Mouse (Mus musculus) myocyte (in vitro differentiated cells): ENCODE measurements around the gene Mrpl54.
A peak's percentile ranks its signal among the peaks of the same experiment; 100 is the strongest.

Experiments
- CEBPB ChIP-seq: IDR thresholded peaks from 2 replicates; pipeline ENCODE4 v1.6.1; 2011; ENCODE audit warnings: mild to moderate bottlenecking, moderate library complexity; ENCODE audit not compliant: poor library complexity, insufficient read depth, severe bottlenecking
- E2F4 ChIP-seq: IDR thresholded peaks from one replicate; pipeline ENCODE4 v1.6.1; 2011; ENCODE audit warnings: mild to moderate bottlenecking, control low read depth, moderate library complexity; ENCODE audit not compliant: insufficient read depth
- MAX ChIP-seq: IDR thresholded peaks from one replicate; pipeline ENCODE4 v1.6.1; 2011; ENCODE audit warnings: low read depth, mild to moderate bottlenecking, control low read depth
- MYOD1 ChIP-seq, 3 experiments: IDR thresholded peaks; one replicate each; pipeline ENCODE4 v1.6.1; 2011; ENCODE audit warnings: control low read depth in 2 of 3, low read depth in 2 of 3, mild to moderate bottlenecking in 2 of 3, moderate library complexity in 1 of 3; ENCODE audit not compliant: insufficient read length in 2 of 3, control insufficient read depth in 1 of 3
- MYOG ChIP-seq, 3 experiments: IDR thresholded peaks; one replicate each; pipeline ENCODE4 v1.6.1; 2011; ENCODE audit warnings: control low read depth in 2 of 3, low read depth in 2 of 3, mild to moderate bottlenecking in 2 of 3; ENCODE audit not compliant: insufficient read length in 2 of 3, control insufficient read depth in 1 of 3, insufficient read depth in 1 of 3
- POLR2A ChIP-seq: IDR thresholded peaks from one replicate; pipeline ENCODE4 v1.6.1; 2011; ENCODE audit warnings: low read depth, mild to moderate bottlenecking, control low read depth, moderate library complexity; ENCODE audit not compliant: insufficient read length
- POLR2AphosphoS2 ChIP-seq: IDR thresholded peaks from one replicate; pipeline ENCODE4 v1.6.1; 2011; ENCODE audit warnings: low read depth, control low read depth; ENCODE audit not compliant: insufficient read length
- REST ChIP-seq: IDR thresholded peaks from one replicate; pipeline ENCODE4 v1.6.1; 2011; ENCODE audit warnings: mild to moderate bottlenecking, control low read depth, moderate library complexity; ENCODE audit not compliant: insufficient read depth, insufficient read length
- SRF ChIP-seq: IDR thresholded peaks from one replicate; pipeline ENCODE4 v1.6.1; 2011; ENCODE audit warnings: low read depth; ENCODE audit not compliant: control insufficient read depth, insufficient read length
- TCF12 ChIP-seq: IDR thresholded peaks from one replicate; pipeline ENCODE4 v1.6.1; 2011; ENCODE audit warnings: mild to moderate bottlenecking, control low read depth; ENCODE audit not compliant: poor library complexity, insufficient read depth, severe bottlenecking
- TCF3 ChIP-seq: IDR thresholded peaks from one replicate; pipeline ENCODE4 v1.6.1; 2011; ENCODE audit warnings: low read depth, control low read depth; ENCODE audit not compliant: insufficient read length
- USF1 ChIP-seq: IDR thresholded peaks from one replicate; pipeline ENCODE4 v1.6.1; 2011; ENCODE audit warnings: low read depth, mild to moderate bottlenecking, control low read depth, moderate library complexity

DNA sequence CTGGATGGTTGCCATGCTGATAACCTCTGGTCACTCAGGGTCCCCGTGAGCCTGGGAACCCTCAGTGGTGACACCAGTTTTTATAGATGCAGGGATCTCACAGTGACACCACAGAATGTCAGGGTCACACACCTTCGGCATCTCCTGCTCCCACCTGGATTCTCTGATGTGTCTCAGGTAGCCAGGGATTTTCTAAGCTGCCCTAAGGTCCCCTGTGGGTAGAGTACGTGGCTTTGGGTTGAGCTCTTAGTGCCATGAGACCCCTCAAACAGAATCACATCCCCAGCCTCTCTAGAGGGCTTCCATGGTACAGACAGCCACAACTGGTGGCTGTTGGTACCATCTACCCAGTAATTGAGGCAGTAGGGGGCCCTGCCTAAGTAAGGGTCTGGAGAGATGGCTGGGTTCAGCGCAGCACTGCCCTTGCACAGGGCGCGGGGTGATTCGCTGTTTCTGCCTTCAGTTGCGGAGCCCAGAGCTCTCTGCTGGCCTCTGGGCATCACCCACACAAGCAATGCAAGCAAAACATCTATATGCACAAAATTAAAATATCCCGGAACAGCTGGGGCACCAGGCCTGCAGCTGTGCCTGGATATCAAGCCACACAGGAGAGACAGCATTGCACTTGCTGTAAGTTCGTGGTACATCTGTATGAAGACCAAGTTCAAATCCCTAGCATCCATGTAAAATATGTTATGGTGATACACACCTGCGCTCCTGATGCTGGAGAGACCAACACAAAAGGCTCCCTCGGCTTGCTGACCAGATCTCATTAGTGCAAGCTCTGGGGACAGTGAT, 30.1 kb downstream of the Mrpl54 start:
- TF ChIP-seq REST (no peak), POLR2A (no peak), E2F4 (no peak), TCF12 (no peak), MAX (no peak), MYOG (IDR thresholded peaks at IDR 0.05; ENCODE audit: control insufficient read depth in 1 of 3, insufficient read depth in 1 of 3, insufficient read length in 2 of 3, low read depth in 2 of 3) (no peak), CEBPB (no peak), USF1 (no peak), POLR2AphosphoS2 (no peak), SRF (no peak), MYOD1 (IDR thresholded peaks at IDR 0.05; ENCODE audit: control insufficient read depth in 1 of 3, insufficient read length in 2 of 3, low read depth in 2 of 3) (peak in 2 of 3 experiments; percentile 58 to 74), TCF3 (no peak)
